Mouse (Mus musculus) hindbrain, embryonic 14.5 days (tissue): ENCODE measurements around the gene Ppp1r18. TPM values are rescaled to one million over a fixed set of nuclear protein-coding genes. Genes with fewer than 3 reads are reported as not detected.

ENCODE experiments used
- ATAC-seq: fragments of 200-750 bp; cut with Nextera tagmentation; 2 replicates; pipeline ENCODE4 v1.8.0; 2017; ENCODE audit warnings: moderate number of reproducible peaks, mild to moderate bottlenecking, moderate TSS enrichment, moderate library complexity; ENCODE audit not compliant: low FRiP score
- DNase-seq: peaks from one replicate; pipeline ENCODE4 v3.0.0-alpha.2; 2015; ENCODE audit warnings: low spot score
- H3K27ac ChIP-seq: fragments of 300-500 bp; sonication (generic); 2 replicates; pipeline ENCODE4 v1.5.1; 2014; ENCODE audit warnings: mild to moderate bottlenecking, moderate library complexity
- H3K27me3 ChIP-seq: fragments of 300-500 bp; sonication (generic); 2 replicates; pipeline ENCODE4 v1.6.1; 2014; ENCODE audit warnings: mild to moderate bottlenecking, low read length, mixed read lengths; ENCODE audit not compliant: control insufficient read depth, insufficient read depth
- H3K36me3 ChIP-seq: fragments of 300-500 bp; sonication (generic); replicated peaks from 2 replicates; pipeline ENCODE4 v1.6.1; 2014; ENCODE audit not compliant: control insufficient read depth, insufficient read depth
- H3K4me1 ChIP-seq: fragments of 300-500 bp; sonication (generic); replicated peaks from 2 replicates; pipeline ENCODE4 v1.6.1; 2014; ENCODE audit warnings: antibody characterized with exemption, low read length, mixed read lengths; ENCODE audit not compliant: control insufficient read depth, insufficient read depth
- H3K4me2 ChIP-seq: fragments of 300-500 bp; sonication (generic); replicated peaks from 2 replicates; pipeline ENCODE4 v1.6.1; 2014; ENCODE audit warnings: mild to moderate bottlenecking, moderate library complexity
- H3K4me3 ChIP-seq: fragments of 300-500 bp; sonication (generic); replicated peaks from 2 replicates; pipeline ENCODE4 v1.5.1; 2014; ENCODE audit warnings: mild to moderate bottlenecking, low read length
- H3K9ac ChIP-seq: fragments of 300-500 bp; sonication (generic); 2 replicates; pipeline ENCODE4 v1.6.1; 2014
- H3K9me3 ChIP-seq: fragments of 300-500 bp; sonication (generic); 2 replicates; pipeline ENCODE4 v1.6.1; 2016; ENCODE audit warnings: low read length; ENCODE audit not compliant: control insufficient read depth
- WGBS: fragments of 180-500 bp; shearing (Covaris S2); extraction: QIAGEN DNeasy Blood & Tissue Kit; methylation state at CpG from one replicate; pipeline ENCODE4 v1.1.7; 2014; 5-methylcytosine and 5-hydroxymethylcytosine counted together
- polyA plus RNA-seq: library from polyadenylated mRNA; unstranded; fragments of >200 nt; fragmentation: Nextera tagmentation; extraction: Ambion mirVana; gene quantifications from 2 replicates; pipeline ENCODE4 v1.2.1, GENCODE M21; 2014

The Ppp1r18 gene
- polyA plus RNA-seq, 1 experiment from 2014 or later, result 18.8 TPM

DNA sequence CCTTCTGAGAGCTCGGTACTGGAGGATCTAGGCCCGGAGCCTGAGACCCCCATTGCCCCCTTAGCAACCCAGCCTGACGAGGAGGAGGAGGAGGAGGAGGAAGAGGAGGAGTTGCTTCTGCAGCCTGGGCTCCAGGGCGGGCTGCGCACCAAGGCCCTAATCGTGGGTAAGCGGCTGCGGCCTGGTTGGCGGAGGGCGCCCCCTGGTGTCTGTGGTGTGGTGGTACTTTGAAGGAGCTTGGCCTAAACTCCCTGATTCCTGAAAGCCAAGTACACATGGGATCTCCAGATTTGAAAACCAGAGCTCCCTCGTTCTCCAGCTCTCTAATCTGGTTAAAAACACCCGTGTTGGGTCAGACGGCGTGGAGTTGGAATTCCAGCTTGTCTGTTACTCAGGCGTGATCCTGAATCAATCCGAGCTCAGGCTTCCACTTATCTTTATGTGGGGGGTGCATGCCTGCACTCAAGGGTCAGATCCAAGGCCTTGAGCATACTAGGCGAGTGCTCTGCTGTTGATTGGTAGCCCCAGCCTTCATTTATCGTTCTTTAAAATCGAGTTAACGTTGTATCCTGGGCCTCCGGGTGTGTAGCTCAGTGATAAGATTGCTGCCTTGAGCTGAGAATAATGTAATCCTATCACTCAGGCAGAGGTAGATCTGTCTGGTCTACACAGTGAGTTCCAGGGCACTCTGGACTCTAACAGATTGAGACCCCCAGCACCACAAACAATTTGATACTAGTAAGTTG lies 8.6 kb downstream of the Ppp1r18 start:
- DNase-seq (peak; percentile 77), ATAC-seq (peak; percentile 25; the same call in 1 of the 2 replicates)
- Histone ChIP-seq H3K4me2 (peak overlapping the region; percentile 24), H3K27ac (no peak overlapping the region), H3K27me3 (no peaks in the 10 kb centered on the region), H3K4me1 (peaks cover 40% of the 10 kb centered on the region), H3K4me3 (no peak overlapping the region), H3K36me3 (peaks cover 44% of the 10 kb centered on the region), H3K9ac (peak overlapping the region; percentile 28; the same call in 1 of the 2 replicates), H3K9me3 (no peaks in the 10 kb centered on the region)
- 34% methylated on average over 21 of the region's 21 CpGs for WGBS

DNA sequence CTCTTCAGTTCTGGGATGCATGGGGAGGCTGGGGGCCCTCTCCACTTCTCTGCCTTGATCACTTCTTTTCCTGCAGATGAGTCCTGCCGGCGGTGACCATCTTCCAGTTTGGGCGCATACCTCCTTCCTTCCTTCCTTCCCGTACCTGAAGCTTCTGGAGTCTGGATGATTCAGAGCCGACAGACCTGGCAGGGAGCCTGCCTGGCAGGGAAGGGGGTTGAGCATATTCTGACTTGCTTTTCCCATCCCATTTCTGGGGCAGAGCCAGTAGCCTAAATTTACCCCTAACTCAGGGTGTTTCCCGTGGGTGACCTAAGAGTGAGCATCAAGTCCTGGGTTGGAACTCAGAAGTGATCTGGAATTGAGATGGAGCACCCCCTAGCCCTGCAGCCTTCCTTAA lies 9.3 kb downstream of the Ppp1r18 start:
- 85% methylated on average over 6 of the region's 6 CpGs for WGBS
- no peaks in the 10 kb centered on the region for H3K27me3 ChIP-seq

GRCm38 (mm10) chr17:35879245-35880057 lies 14.1 kb downstream of the Ppp1r18 start, which contains the start of gene Dhx16:
Gene Dhx16 (plus strand): TSS chr17:35879819.
- Histone ChIP-seq H3K27me3 (no peaks in the 10 kb centered on the region), H3K4me3 (peak within 1 kb of the TSS; percentile 96), H3K9me3 (no peaks in the 10 kb centered on the region), H3K9ac (peak within 1 kb of the TSS; percentile 86), H3K4me2 (peak within 1 kb of the TSS; percentile 82), H3K27ac (peak within 1 kb of the TSS; percentile 77), H3K36me3 (peaks cover 54% of the 10 kb centered on the region), H3K4me1 (peaks cover 7% of the 10 kb centered on the region)
- ATAC-seq (peak; percentile 90), DNase-seq (peak; percentile 97)
- whole genome bisulfite sequencing, result 6% methylated on average over 66 of the region's 66 CpGs

More for the DNA sequence above, 9.3 kb downstream of the Ppp1r18 start:
- Histone ChIP-seq H3K4me2 (no peak overlapping the region), H3K27ac (no peak overlapping the region), H3K9me3 (no peaks in the 10 kb centered on the region), H3K9ac (no peak overlapping the region), H3K36me3 (peaks cover 44% of the 10 kb centered on the region), H3K4me1 (peaks cover 33% of the 10 kb centered on the region), H3K4me3 (no peak overlapping the region)
- ATAC-seq (no peak), DNase-seq (no peak)

DNA sequence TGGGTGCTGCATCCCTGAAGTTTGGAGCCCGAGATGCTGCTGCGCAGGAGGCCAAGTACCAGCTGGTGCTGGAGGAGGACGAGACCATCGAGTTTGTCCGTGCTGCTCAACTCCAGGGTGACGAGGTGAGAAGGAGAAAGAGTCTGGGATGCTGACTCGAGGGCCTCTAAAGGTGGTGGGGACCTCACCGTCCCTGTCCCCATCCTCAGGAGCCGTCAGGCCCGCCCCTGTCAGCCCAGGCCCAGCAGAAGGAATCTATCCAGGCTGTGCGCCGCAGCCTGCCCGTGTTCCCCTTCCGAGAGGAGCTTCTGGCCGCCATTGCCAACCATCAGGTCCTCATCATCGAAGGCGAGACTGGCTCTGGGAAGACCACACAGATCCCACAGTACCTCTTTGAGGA lies 17.5 kb downstream of the Ppp1r18 start:
- Histone ChIP-seq H3K9me3 (no peaks in the 10 kb centered on the region), H3K4me2 (no peak overlapping the region), H3K27me3 (no peaks in the 10 kb centered on the region), H3K27ac (no peak overlapping the region), H3K36me3 (peaks cover 63% of the 10 kb centered on the region), H3K4me1 (peaks cover 7% of the 10 kb centered on the region), H3K9ac (no peak overlapping the region), H3K4me3 (no peak overlapping the region)
- 95% methylated on average over 17 of the region's 17 CpGs for WGBS
- DNase-seq, result no peak
- no peak for ATAC-seq

GRCm38 (mm10) chr17:35883777-35884176 lies 18.4 kb downstream of the Ppp1r18 start:
- WGBS, result 98% methylated on average over 14 of the region's 14 CpGs
- ATAC-seq, result no peak
- Histone ChIP-seq H3K4me1 (peaks cover 7% of the 10 kb centered on the region), H3K9ac (no peak overlapping the region), H3K27me3 (no peaks in the 10 kb centered on the region), H3K9me3 (no peaks in the 10 kb centered on the region), H3K36me3 (peaks cover 71% of the 10 kb centered on the region), H3K4me3 (no peak overlapping the region), H3K27ac (no peak overlapping the region), H3K4me2 (no peak overlapping the region)
- DNase-seq, result no peak

DNA sequence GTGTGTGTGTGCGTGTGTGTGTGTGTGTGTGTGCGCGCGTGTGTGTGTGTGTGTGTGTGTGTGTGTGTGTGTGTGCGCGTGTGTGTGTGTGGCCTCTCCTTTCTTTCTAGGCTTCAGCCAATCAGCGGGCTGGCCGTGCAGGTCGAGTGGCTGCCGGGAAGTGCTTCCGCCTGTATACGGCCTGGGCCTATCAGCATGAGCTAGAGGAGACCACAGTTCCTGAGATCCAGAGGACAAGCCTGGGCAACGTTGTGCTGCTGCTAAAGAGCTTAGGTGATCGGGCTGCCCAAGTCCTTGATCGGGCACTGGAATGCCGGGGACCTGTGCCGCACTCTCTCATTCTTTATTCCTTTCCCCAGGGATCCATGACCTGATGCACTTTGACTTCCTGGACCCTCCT lies 22.3 kb downstream of the Ppp1r18 start:
- 72% methylated on average over 17 of the region's 17 CpGs for WGBS
- no peak for ATAC-seq

DNA sequence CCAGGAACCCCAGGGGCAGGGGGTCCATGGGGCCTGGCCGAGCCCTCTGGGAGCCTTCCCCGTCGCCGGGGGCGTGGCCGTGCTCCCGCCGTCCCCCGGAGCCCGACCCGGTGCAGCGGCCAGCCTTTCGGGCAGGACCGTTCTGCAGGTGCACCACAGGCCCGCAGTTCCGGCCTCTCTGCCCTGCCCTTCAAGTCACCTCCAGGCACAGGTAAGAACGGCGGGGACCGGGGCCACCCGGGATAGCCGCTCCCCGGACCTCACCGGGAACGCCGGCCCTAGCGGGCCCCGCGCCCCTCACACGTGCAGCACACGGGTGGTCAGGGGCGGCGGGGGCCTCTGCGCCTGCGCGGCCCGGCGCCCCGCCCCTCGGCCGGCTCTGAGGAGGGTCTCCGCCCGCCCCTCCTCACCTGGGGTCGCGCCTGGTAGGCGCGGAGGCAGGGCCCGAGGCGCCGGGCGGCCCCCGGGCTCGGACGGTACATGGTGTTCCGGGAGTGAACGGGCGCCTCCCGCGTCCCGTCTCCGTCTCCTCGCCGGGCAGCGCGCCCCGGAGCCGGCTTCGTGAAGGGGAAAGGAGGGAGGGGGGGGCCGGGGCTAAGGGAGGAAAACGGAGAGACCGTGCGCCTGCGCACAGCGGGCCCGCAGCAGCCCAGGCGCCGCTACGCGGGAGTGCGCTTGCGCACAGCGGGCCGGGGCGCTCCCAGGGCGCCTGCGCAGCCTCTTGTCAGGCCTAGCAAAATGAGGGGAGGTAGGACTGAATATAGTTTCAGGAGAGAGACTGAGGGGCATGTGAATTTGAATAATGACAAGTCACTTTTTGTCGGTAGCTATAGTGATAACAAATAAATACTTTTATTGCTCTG lies 31.6 kb downstream of the Ppp1r18 start, which contains the start of gene 2310061I04Rik:
Gene 2310061I04Rik, minus strand, starts transcription at position 651 of the 863 bp plus-strand sequence.
- under 1% methylated on average over 81 of the region's 86 CpGs for WGBS
- Histone ChIP-seq H3K36me3 (peaks cover 64% of the 10 kb centered on the region), H3K4me2 (peak within 1 kb of the TSS; percentile 100), H3K27ac (peak within 1 kb of the TSS; percentile 90), H3K9me3 (no peaks in the 10 kb centered on the region), H3K4me3 (peak within 1 kb of the TSS; percentile 81), H3K4me1 (peaks cover 18% of the 10 kb centered on the region), H3K27me3 (no peaks in the 10 kb centered on the region), H3K9ac (peak within 1 kb of the TSS; percentile 95)
- ATAC-seq (peak; percentile 94), DNase-seq (peak; percentile 96)

More for the DNA sequence above, 22.3 kb downstream of the Ppp1r18 start:
- Histone ChIP-seq H3K9me3 (no peaks in the 10 kb centered on the region), H3K27ac (no peak overlapping the region), H3K9ac (no peak overlapping the region), H3K4me1 (no peaks in the 10 kb centered on the region), H3K4me2 (no peak overlapping the region), H3K27me3 (no peaks in the 10 kb centered on the region), H3K36me3 (peaks cover 97% of the 10 kb centered on the region), H3K4me3 (no peak overlapping the region)
- DNase-seq, result no peak

- Histone ChIP-seq H3K4me1 (peaks cover 18% of the 10 kb centered on the region), H3K36me3 (peaks cover 66% of the 10 kb centered on the region), H3K27ac (peak overlapping the region; percentile 90), H3K4me2 (peak overlapping the region; percentile 100), H3K9ac (peak overlapping the region; percentile 95), H3K9me3 (no peaks in the 10 kb centered on the region), H3K4me3 (peak overlapping the region; percentile 81), H3K27me3 (no peaks in the 10 kb centered on the region)
- 47% methylated on average over 23 of the region's 23 CpGs for WGBS
- ATAC-seq (peak; percentile 46), DNase-seq (no peak)
Measured at GRCm38 (mm10) chr17:35897644-35898573, 32.5 kb downstream of the Ppp1r18 start.
